Mouse (Mus musculus): ENCODE measurements around the gene Med12l. TPM values are rescaled to one million over a fixed set of nuclear protein-coding genes. Genes with fewer than 3 reads are reported as not detected.

Gene Med12l
- polyA plus RNA-seq, 1 experiment from 2014 or later = 1.4 TPM

DNA sequence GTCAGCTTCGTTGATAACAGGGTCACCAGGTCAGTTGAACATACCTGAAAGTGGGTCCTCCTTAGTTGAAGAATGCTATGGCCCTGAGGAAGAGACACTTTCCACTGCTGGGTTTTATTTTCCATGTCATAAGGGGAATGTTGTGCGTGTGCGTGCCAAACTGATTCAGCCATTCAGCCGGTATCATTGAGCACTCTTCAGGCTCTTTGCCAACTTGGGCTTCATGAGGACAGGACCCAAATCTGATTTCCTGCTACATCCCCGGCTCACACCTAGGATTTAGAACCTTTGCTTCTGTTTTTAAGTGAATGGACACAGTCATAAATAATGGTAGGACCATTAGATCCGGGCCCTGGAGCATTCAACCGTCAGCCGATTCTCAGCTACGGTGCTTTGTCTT, 10.9 kb downstream of the Med12l start:
- Histone ChIP-seq H3K27ac (ENCODE audit: low read length) (no peak overlapping the region), H3K4me3 (ENCODE audit: low read length) (no peak overlapping the region), H3K4me1 (replicated peaks; ENCODE audit: control insufficient read depth, insufficient read depth, low read length) (no peaks in the 10 kb centered on the region), H3K36me3 (ENCODE audit: control insufficient read depth, insufficient read depth, low read length) (no peaks in the 10 kb centered on the region), H3K9ac (ENCODE audit: low read length) (no peak overlapping the region), H3K9me3 (ENCODE audit: control insufficient read depth, low read length) (no peaks in the 10 kb centered on the region), H3K4me2 (ENCODE audit: low read depth, low read length) (no peak overlapping the region), H3K27me3 (ENCODE audit: control insufficient read depth, insufficient read depth, low read depth, low read length) (no peaks in the 10 kb centered on the region)
- ATAC-seq (ENCODE audit: low read depth) = no peak
- 75% methylated on average over 9 of the region's 9 CpGs for WGBS

DNA sequence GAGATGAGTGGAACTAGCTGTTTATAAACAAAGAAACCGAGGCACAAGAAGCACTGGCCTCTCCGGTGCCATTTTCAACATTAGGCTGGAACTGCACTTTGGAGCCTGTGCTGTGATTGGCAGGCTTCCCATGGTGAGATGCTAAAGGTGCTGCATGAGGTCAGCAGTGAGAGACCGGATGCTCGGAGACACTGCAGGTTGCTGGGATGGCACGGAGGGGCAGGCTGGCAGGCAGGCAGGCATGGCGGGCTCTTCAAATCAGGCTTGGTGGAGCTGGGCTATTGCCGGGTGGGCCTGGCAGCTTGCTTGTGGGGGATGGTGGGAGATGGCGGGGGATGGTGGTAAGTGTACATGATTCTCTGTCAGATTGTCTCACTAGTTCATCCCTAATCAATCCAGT, 15.6 kb downstream of the Med12l start:
- Histone ChIP-seq H3K36me3 (ENCODE audit: control insufficient read depth, insufficient read depth, low read length) (no peaks in the 10 kb centered on the region), H3K4me1 (replicated peaks; ENCODE audit: control insufficient read depth, insufficient read depth, low read length) (no peaks in the 10 kb centered on the region), H3K27me3 (ENCODE audit: control insufficient read depth, insufficient read depth, low read depth, low read length) (no peaks in the 10 kb centered on the region), H3K9me3 (ENCODE audit: control insufficient read depth, low read length) (no peaks in the 10 kb centered on the region), H3K9ac (ENCODE audit: low read length) (no peak overlapping the region), H3K4me2 (ENCODE audit: low read depth, low read length) (no peak overlapping the region), H3K27ac (ENCODE audit: low read length) (no peak overlapping the region), H3K4me3 (ENCODE audit: low read length) (no peak overlapping the region)
- no peak for ATAC-seq (ENCODE audit: low read depth)
- 42% methylated on average over 8 of the region's 8 CpGs for WGBS

DNA sequence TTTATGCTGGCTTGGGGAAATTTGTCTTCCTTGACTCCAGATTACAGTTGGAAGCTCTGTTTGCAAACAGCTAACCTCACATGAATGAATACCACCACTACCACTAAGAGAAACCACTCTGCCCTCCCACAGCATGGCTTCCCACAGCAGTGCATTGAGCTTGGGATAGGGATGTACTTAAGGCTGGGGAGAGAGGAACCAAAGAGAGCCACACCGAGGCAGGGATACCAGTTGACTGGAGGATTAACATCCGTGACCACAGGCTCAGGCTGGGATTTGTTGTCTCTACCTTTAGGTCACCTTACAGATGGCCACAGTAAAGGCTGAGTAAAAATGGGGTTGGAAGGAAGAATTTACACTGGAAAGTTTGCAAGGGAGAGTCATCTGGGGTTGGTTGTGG, 16.6 kb downstream of the Med12l start:
- WGBS = 64% methylated on average over 2 of the region's 2 CpGs
- Histone ChIP-seq H3K27ac (ENCODE audit: low read length) (no peak overlapping the region), H3K9ac (ENCODE audit: low read length) (no peak overlapping the region), H3K27me3 (ENCODE audit: control insufficient read depth, insufficient read depth, low read depth, low read length) (no peaks in the 10 kb centered on the region), H3K4me3 (ENCODE audit: low read length) (no peak overlapping the region), H3K9me3 (ENCODE audit: control insufficient read depth, low read length) (no peaks in the 10 kb centered on the region), H3K36me3 (ENCODE audit: control insufficient read depth, insufficient read depth, low read length) (no peaks in the 10 kb centered on the region), H3K4me1 (replicated peaks; ENCODE audit: control insufficient read depth, insufficient read depth, low read length) (no peaks in the 10 kb centered on the region), H3K4me2 (ENCODE audit: low read depth, low read length) (no peak overlapping the region)
- ATAC-seq (ENCODE audit: low read depth) = no peak

GRCm38 (mm10) chr3:59022971-59023370, 17.3 kb downstream of the Med12l start:
- Histone ChIP-seq H3K4me3 (ENCODE audit: low read length) (no peak overlapping the region), H3K4me1 (replicated peaks; ENCODE audit: control insufficient read depth, insufficient read depth, low read length) (no peaks in the 10 kb centered on the region), H3K4me2 (ENCODE audit: low read depth, low read length) (no peak overlapping the region), H3K27me3 (ENCODE audit: control insufficient read depth, insufficient read depth, low read depth, low read length) (no peaks in the 10 kb centered on the region), H3K9ac (ENCODE audit: low read length) (no peak overlapping the region), H3K36me3 (ENCODE audit: control insufficient read depth, insufficient read depth, low read length) (no peaks in the 10 kb centered on the region), H3K9me3 (ENCODE audit: control insufficient read depth, low read length) (no peaks in the 10 kb centered on the region), H3K27ac (ENCODE audit: low read length) (no peak overlapping the region)
- WGBS = 88% methylated on average over 14 of the region's 14 CpGs
- ATAC-seq (ENCODE audit: low read depth) = no peak

- no peak overlapping the region for H3K4me2 ChIP-seq (ENCODE audit: low read depth, low read length)
- no peak for ATAC-seq (ENCODE audit: low read depth)
- no peaks in the 10 kb centered on the region for H3K27me3 ChIP-seq (ENCODE audit: control insufficient read depth, insufficient read depth, low read depth, low read length)
- no peak overlapping the region for H3K9ac ChIP-seq (ENCODE audit: low read length)
- H3K27ac ChIP-seq (ENCODE audit: low read length) = no peak overlapping the region
- WGBS = 37% methylated on average over 14 of the region's 14 CpGs
- H3K4me3 ChIP-seq (ENCODE audit: low read length) = no peak overlapping the region
- no peaks in the 10 kb centered on the region for H3K36me3 ChIP-seq (ENCODE audit: control insufficient read depth, insufficient read depth, low read length)
- H3K9me3 ChIP-seq (ENCODE audit: control insufficient read depth, low read length) = no peaks in the 10 kb centered on the region
- H3K4me1 ChIP-seq (replicated peaks; ENCODE audit: control insufficient read depth, insufficient read depth, low read length) = peaks cover 3% of the 10 kb centered on the region; the same call in 1 of the 2 replicates
These were observed 19.0 kb downstream of the Med12l start for GRCm38 (mm10) chr3:59024531-59025192.

DNA sequence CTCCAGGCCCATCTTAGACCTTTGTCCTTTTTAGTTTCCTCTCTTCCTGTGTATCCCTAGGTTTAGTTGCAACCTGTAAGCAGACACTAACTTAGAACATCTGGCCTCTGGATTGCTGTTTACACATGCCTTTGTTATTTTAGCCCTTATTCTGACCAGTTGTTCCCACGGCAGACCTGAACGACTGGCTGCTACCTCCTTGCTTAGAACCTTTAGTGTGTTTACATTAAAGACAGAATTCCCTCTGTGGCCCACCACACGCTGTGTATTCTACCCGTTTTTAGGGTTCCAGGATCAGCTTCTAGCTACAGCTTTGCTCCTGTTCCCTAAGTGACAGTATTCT, 19.5 kb downstream of the Med12l start:
- Histone ChIP-seq H3K27me3 (ENCODE audit: control insufficient read depth, insufficient read depth, low read depth, low read length) (no peaks in the 10 kb centered on the region), H3K4me2 (ENCODE audit: low read depth, low read length) (no peak overlapping the region), H3K4me1 (replicated peaks; ENCODE audit: control insufficient read depth, insufficient read depth, low read length) (peaks cover 3% of the 10 kb centered on the region; the same call in 1 of the 2 replicates), H3K4me3 (ENCODE audit: low read length) (no peak overlapping the region), H3K36me3 (ENCODE audit: control insufficient read depth, insufficient read depth, low read length) (no peaks in the 10 kb centered on the region), H3K9me3 (ENCODE audit: control insufficient read depth, low read length) (no peaks in the 10 kb centered on the region), H3K27ac (ENCODE audit: low read length) (no peak overlapping the region), H3K9ac (ENCODE audit: low read length) (no peak overlapping the region)
- no peak for ATAC-seq (ENCODE audit: low read depth)
- 14% methylated on average over 4 of the region's 4 CpGs for WGBS

DNA sequence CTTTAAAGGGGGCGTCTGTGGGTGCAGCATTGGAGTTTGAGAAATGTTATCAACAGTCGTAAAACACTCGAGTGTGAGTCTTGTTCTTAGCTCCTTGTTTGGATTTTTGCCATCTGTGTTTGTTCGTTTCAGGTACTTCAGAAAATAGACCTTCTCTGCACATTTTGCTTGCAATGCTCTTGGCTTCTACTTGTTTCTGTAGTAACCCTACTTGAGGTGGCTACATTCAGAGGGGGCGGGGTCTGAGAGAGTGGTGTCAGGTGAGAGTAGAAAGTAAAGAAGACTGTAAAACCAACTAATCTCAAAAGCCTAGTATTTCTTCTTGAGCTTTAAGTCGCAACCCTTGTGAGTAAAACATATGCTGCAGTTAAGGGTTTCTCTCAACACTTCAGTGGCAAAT, 23.1 kb downstream of the Med12l start:
- WGBS = 35% methylated on average over 6 of the region's 6 CpGs
- ATAC-seq (ENCODE audit: low read depth) = peak; percentile 89
- Histone ChIP-seq H3K9ac (ENCODE audit: low read length) (no peak overlapping the region), H3K4me1 (replicated peaks; ENCODE audit: control insufficient read depth, insufficient read depth, low read length) (peaks cover 3% of the 10 kb centered on the region; the same call in 1 of the 2 replicates), H3K36me3 (ENCODE audit: control insufficient read depth, insufficient read depth, low read length) (no peaks in the 10 kb centered on the region), H3K4me2 (ENCODE audit: low read depth, low read length) (peak overlapping the region; percentile 32), H3K27ac (ENCODE audit: low read length) (no peak overlapping the region), H3K27me3 (ENCODE audit: control insufficient read depth, insufficient read depth, low read depth, low read length) (no peaks in the 10 kb centered on the region), H3K4me3 (ENCODE audit: low read length) (no peak overlapping the region), H3K9me3 (ENCODE audit: control insufficient read depth, low read length) (no peaks in the 10 kb centered on the region)

DNA sequence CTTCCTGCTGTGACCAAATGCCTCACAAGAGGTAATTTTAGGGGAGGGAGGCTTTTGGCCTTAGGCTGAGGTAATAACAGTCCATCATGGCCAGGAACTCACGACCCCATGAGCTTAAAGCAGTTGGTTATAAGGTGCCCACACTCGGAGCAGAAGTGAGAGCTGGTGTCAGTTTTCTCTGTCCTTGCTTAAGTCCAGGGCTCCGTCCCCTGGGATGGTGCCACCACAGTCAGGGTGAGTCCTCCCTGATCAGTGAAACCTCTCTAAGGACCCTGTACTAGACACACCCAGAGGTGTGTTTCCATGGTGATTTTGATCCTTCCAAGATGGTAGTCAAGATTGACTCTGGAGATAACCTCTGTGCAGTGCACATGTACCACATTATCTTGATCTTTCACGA, 25.4 kb downstream of the Med12l start:
- Histone ChIP-seq H3K36me3 (ENCODE audit: control insufficient read depth, insufficient read depth, low read length) (no peaks in the 10 kb centered on the region), H3K27ac (ENCODE audit: low read length) (no peak overlapping the region), H3K4me3 (ENCODE audit: low read length) (no peak overlapping the region), H3K9me3 (ENCODE audit: control insufficient read depth, low read length) (no peaks in the 10 kb centered on the region), H3K27me3 (ENCODE audit: control insufficient read depth, insufficient read depth, low read depth, low read length) (no peaks in the 10 kb centered on the region), H3K4me2 (ENCODE audit: low read depth, low read length) (no peak overlapping the region), H3K9ac (ENCODE audit: low read length) (no peak overlapping the region), H3K4me1 (replicated peaks; ENCODE audit: control insufficient read depth, insufficient read depth, low read length) (peaks cover 3% of the 10 kb centered on the region; the same call in 1 of the 2 replicates)
- no peak for ATAC-seq (ENCODE audit: low read depth)
- 56% methylated on average over 4 of the region's 4 CpGs for WGBS

- ATAC-seq (ENCODE audit: low read depth) = no peak
- Histone ChIP-seq H3K27ac (ENCODE audit: low read length) (no peak overlapping the region), H3K4me1 (replicated peaks; ENCODE audit: control insufficient read depth, insufficient read depth, low read length) (no peaks in the 10 kb centered on the region), H3K4me3 (ENCODE audit: low read length) (no peak overlapping the region), H3K9ac (ENCODE audit: low read length) (no peak overlapping the region), H3K27me3 (ENCODE audit: control insufficient read depth, insufficient read depth, low read depth, low read length) (no peaks in the 10 kb centered on the region), H3K9me3 (ENCODE audit: control insufficient read depth, low read length) (no peaks in the 10 kb centered on the region), H3K36me3 (ENCODE audit: control insufficient read depth, insufficient read depth, low read length) (no peaks in the 10 kb centered on the region), H3K4me2 (ENCODE audit: low read depth, low read length) (no peak overlapping the region)
- 79% methylated on average over 6 of the region's 6 CpGs for WGBS
These were observed 35.9 kb downstream of the Med12l start for GRCm38 (mm10) chr3:59041487-59041886.

Data from lung, embryonic 16.5 days (tissue).